ENCODE assay signal across 7 mouse cellular contexts in the genomic region with DNA sequence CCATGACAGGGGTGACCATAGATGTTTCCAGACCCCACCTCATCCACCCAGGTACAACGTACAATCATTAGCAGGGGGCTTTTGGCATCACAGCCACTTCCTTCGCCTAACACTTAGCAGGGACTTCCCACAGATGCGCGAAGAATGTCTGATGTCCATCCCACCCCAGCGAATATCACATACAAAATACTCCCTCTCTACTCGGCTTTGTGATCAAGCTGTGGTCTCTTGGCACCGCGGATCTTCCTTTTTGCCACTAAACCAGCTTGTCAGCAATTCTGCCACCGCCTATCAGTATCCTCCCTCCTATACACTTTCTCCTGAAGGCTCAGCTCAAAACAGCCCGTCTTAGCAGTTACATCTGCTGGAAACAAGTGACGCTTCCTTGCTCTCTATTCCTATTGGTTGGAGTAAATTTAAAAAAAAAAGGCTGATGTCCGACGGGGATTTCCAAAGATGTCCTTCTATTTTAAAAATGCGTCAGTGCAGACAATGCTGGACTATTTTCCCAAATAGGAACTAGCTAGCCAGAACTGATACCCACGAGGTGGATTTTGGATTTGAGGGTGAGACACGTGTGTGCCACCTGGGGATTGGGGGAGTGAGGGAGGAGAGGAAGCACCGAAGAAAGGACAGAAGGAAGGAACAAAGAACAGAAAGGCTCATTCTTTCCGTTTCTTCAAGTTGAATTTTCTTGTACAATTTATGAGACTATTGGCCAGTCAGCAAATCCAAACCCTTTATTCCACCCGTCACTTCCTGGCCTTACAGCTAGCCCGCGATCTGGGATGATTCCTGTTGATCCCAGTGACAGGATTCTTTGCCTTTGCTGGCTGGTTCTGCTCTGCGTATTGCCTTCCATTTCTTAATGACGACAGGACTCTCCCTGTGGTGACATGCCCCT. TPM values are rescaled to one million over a fixed set of nuclear protein-coding genes. Genes with fewer than 3 reads are reported as not detected.
DNase-seq lines count a peak whose midpoint lies in the region; ATAC-seq lines count a peak whose summit lies in the region.

No protein-coding gene starts in this region.

- no peaks in the 10 kb centered on the region for H3K36me3 ChIP-seq in embryonic facial prominence, embryonic 13.5 days

- no peak overlapping the region for H3K27ac ChIP-seq in embryonic facial prominence, embryonic 13.5 days

- peak overlapping the region; percentile 38 for H3K4me3 ChIP-seq in embryonic facial prominence, embryonic 13.5 days

- DNase-seq in CD4-positive helper T cell, adult 2 months (ENCODE audit: low read depth, low spot score): peak; percentile 84
- peak; percentile 59 for DNase-seq in MEL-GATA-1-ER (ENCODE audit: extremely low read depth, low read depth)
- DNase-seq in heart, postnatal 4 days: peak; percentile 40
- peak; percentile 85 for DNase-seq in layer of hippocampus, adult 9-10 months (ENCODE audit: low spot score)
- DNase-seq in lung, postnatal 25 days (ENCODE audit: low spot score): peak; percentile 89
- peak; percentile 17 for DNase-seq in right cerebral cortex, postnatal 25 days

- no peaks in the 10 kb centered on the region for H3K9me3 ChIP-seq in embryonic facial prominence, embryonic 13.5 days

- H3K4me1 ChIP-seq in embryonic facial prominence, embryonic 13.5 days: no peaks in the 10 kb centered on the region

- no peak for ATAC-seq in embryonic facial prominence, embryonic 13.5 days (ENCODE audit: insufficient number of reproducible peaks, insufficient read depth, low FRiP score, low TSS enrichment, low read depth)

- H3K9ac ChIP-seq in embryonic facial prominence, embryonic 13.5 days: 0 out of 2 replicates have a peak overlapping the region, but pooled peaks have one; percentile 11

- H3K27me3 ChIP-seq in embryonic facial prominence, embryonic 13.5 days: no peaks in the 10 kb centered on the region

- WGBS in embryonic facial prominence, embryonic 13.5 days: 20% methylated on average over 23 of the region's 23 CpGs

- H3K4me2 ChIP-seq in embryonic facial prominence, embryonic 13.5 days: peak overlapping the region; percentile 56

RNA-seq across cellular contexts. Expression of gene H2-Aa, which starts 8.5 kb away (rescaled TPM):
- 0.73 and 0.98 TPM in 2 replicates for polyA plus RNA-seq in embryonic facial prominence, embryonic 13.5 days (2015; fragmentation: Nextera tagmentation; extraction: Ambion mirVana)
- total RNA-seq in heart, postnatal 4 days (2021): 1 to 10 TPM; 2.2 to 3.0 TPM

RNA-seq across cellular contexts. Expression of gene H2-Eb1, which starts 9.5 kb away (rescaled TPM):
- 1.3 and 3.4 TPM in 2 replicates for polyA plus RNA-seq in embryonic facial prominence, embryonic 13.5 days (2015; fragmentation: Nextera tagmentation; extraction: Ambion mirVana)
- 1 to 10 TPM; 4.0 to 4.9 TPM for total RNA-seq in heart, postnatal 4 days (2021)

RNA-seq across cellular contexts. Expression of gene H2-Eb2, which starts 29.3 kb away (rescaled TPM):
- not detected in 2 replicates for polyA plus RNA-seq in embryonic facial prominence, embryonic 13.5 days (2015; fragmentation: Nextera tagmentation; extraction: Ambion mirVana)
- not detected for total RNA-seq in heart, postnatal 4 days (2021)

RNA-seq across cellular contexts. Expression of gene H2-Ab1, which starts 38.7 kb away (rescaled TPM):
- polyA plus RNA-seq in embryonic facial prominence, embryonic 13.5 days (2015; fragmentation: Nextera tagmentation; extraction: Ambion mirVana): 5.3 and 5.6 TPM in 2 replicates
- 1 to 10 TPM; 2.4 to 3.1 TPM for total RNA-seq in heart, postnatal 4 days (2021)

RNA-seq across cellular contexts. Expression of gene H2-Ob, which starts 57.4 kb away (rescaled TPM):
- polyA plus RNA-seq in embryonic facial prominence, embryonic 13.5 days (2015; fragmentation: Nextera tagmentation; extraction: Ambion mirVana): not detected in 2 replicates
- total RNA-seq in heart, postnatal 4 days (2021): under 1 TPM; 0.23 to 0.38 TPM

Comparison
In these comparisons a context has a peak if more than half of its experiments do, and no peak if none do; other contexts are left out.
1. DNase-seq: peak in every context shown above with its lines; median percentile 89 in lung, postnatal 25 days; 85 in layer of hippocampus, adult 9-10 months; 84 in CD4-positive helper T cell, adult 2 months; 59 in MEL-GATA-1-ER; 40 in heart, postnatal 4 days; 17 in right cerebral cortex, postnatal 25 days.